Mouse (Mus musculus) adrenal gland, adult (tissue): ENCODE measurements around the gene Rgs14.
A peak's percentile ranks its signal among the peaks of the same experiment; 100 is the strongest.

Source experiments
- DNase-seq, 2 experiments: peaks; one replicate each; pipeline ENCODE4 v3.0.0; 2022 to 2023; ENCODE audit warnings: low spot score in 1 of 2; ENCODE audit not compliant: inconsistent age in 2 of 2

Gene Rgs14

DNA sequence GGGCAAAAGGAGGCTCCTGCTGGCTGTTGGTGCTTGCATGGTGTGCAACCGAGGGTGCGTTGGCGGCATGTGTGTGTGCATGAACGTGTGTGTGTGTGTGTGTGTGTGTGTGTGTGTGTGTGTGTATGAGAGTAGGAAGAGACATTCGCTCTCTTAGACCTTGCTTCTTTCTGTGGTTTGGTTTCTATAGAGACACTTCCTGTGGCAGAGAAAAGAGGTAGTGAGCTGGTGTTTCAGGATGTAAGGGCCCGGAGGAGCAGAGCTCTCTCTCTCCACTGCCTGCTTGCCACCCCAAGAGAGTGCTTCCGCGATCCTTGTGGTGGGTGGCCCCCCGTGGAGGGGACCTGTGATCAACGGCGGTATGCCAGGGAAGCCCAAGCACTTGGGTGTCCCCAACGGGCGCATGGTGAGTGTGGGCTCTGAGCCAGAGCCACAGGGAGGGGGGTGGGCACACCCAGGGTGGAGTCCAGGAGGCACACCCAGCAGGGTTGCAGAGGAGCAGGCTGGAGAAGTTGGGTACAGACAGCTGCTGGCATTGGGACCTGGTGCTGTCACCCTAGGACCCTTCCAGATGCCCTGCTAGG is at the start of gene Rgs14:
TSS of gene Rgs14 (plus strand) at position 202 of the 584 bp plus-strand sequence.
- peak in 1 of 2 experiments; percentile 39 for DNase-seq

DNA sequence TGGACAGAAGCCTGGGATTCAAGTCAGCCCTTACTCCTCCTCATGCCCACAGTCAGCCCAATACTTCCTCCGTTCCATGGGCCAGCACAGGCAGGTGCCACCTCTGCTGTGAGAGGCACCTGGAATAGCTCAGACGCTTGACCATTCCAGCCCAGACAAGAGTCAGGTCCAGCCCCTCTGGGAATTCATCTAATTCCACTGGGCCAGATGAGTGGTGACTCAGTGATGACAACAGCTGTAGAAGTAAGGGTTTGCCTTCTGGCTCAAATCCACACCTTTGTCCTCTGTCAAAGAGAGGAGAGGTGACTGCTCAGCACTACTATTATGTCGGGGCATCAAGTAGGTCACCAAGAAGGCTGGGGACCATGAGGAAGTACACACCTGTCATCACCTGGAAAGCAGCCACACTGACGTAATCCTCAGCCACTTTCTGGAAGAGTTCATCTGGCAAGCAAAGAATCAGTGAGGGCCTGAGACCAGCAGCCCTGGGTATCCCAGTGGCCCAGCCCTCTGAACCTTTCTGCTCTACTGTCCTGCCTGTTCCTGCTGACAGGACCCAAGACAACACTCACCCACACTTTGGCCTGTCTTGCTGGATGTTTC is 49.5 kb upstream of the Rgs14 start, which contains the start of gene Prelid1:
TSS of gene Prelid1 (plus strand) at position 570 of the 603 bp plus-strand sequence.
- DNase-seq, result peak in 1 of 2 experiments; percentile 62

- DNase-seq, result peak; percentile 90 to 96
Observed at GRCm38 (mm10) chr13:55321434-55322129, 48.0 kb upstream of the Rgs14 start, which contains the start of gene Rab24. Rab24 (minus strand) TSS chr13:55321946.

GRCm38 (mm10) chr13:55322130-55322825 is 47.3 kb upstream of the Rgs14 start:
- peak; percentile 40 to 80 for DNase-seq

- no peak for DNase-seq
Observed at GRCm38 (mm10) chr13:55325596-55325995, 43.9 kb upstream of the Rgs14 start.

DNA sequence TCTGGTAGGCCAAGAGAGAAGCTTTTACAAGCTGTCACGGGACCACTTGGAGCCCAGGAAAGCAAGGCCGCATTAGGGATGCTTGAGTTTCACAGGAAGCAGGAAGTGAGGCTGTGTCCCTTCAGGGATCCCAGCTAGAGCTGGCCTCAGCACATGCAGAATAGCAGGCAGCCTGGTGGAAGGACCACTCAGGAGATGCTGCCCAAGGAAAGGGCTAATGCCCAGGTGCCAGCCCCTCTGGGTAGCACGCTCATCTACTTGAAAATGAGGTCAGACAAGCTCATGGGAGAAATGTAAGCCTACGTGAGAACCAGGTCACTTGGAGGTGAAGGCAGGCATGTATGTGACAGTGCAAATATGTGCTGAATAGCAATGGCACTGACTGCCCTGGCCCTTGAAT is 42.4 kb upstream of the Rgs14 start:
- DNase-seq, result peak in 1 of 2 experiments; percentile 54

GRCm38 (mm10) chr13:55327633-55328032 is 41.9 kb upstream of the Rgs14 start:
- DNase-seq, result peak; percentile 85 to 95

DNA sequence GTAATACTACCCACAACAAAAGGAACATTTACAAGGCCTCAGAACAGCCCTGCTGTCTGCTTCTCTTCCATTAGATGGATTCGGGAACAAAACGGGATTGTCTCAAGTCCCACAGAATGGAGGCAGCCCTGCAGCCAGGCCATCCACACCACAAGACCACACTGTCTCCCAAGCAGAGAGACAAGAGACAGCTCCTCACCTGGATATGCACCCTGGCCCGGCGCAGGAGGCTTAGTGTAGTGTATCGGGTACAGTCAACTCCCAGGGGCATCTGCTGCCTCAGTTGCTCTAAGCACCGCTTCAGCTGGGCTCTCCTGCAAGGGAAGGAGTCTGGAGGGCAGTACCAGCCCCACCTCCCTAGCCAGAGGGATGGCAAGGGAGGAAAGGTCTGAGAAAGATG is 41.4 kb upstream of the Rgs14 start:
- DNase-seq, result no peak

DNA sequence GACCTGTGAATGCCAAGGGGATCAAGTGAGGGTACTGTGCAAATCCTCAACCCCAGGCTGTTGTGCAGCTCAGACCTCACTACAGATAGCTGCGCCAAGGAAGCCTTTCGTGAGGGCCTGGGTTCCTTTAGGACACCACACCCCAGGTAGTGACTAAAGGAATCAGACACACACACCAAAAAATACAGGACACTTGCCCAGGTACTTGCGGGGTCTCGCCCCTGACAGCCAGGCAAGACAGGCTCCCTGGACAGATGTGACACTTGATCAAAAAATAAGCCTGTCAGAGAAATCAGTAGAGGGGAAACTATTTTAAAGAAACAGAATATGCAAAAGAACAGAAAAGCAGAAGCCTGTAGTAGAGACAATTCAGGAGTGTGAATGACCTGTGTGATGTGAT is 40.9 kb upstream of the Rgs14 start:
- DNase-seq, result peak in 1 of 2 experiments; percentile 34

DNA sequence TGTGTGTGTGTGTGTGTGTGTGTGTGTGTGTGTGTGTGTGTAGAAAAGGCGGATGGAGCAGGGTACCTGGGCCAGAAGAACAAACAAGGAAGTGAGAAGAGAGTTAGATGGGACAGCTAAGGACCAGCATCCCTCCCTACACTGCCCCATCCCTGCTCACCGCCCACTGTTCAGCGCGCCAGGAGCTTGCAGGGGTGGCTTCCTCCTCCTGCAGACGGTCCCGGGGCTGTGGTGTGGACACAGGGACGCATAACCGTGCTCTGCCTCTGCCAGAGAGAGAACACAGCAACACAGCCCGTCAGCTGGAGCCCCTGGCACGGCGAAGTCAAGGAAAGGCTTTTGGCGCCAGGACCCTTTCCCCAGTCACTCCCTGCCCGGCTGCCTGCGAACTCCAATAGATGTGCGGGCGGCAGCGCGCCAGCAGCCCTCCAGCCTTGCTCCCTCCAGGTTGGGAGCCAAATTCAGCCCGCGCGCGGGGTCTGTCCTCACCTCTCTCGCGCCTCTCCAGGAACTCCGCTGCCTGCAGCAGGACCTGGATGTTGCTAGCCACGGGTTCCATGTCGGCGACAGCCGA is 40.3 kb upstream of the Rgs14 start:
- DNase-seq, result peak; percentile 53 to 57

DNA sequence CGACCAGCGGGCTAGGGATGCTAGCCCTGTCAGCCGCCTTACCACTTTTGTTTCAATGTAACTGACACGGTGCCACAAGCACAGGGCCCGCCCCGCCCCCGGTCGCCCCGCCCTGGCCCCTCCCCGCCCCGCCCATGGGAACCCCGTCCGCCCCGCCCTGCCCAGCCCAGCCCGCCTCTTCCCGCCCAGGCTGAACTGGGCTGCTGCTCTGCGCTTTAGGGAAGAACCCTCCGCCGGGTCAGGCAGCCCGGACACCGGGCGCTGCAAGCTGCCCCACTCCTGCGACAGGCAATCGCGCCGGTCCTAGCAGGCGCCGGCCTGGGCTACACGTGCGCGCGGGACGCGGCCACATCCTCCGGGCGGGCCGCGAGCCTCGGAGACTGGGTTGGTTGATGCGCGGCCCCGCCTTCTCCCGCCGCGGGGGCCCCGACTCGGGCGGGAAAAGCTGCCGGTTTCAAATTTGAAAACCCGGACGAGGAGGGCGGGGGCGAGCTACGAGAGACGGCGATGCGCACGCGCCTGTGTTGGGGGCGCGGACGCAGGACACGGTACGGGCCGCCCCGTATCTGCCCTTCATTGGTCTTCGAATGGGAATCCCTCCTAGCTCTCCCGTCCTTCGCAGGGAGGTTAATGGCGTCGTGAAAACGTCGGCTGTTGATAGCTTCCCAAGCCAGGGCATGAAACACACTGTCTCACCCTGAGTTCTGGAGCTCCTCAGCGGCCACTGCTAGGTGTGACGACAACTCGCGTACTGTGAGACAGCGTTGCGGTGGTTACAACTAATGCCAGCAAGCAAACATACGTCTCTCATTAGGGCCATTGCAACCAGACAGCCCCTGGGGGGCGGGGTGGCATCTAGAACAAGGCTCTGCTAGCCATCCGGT is 39.6 kb upstream of the Rgs14 start, which contains the start of gene Mxd3:
TSS of gene Mxd3 (minus strand) at position 141 of the 884 bp plus-strand sequence.
- DNase-seq, result peak; percentile 86 to 96

GRCm38 (mm10) chr13:55330567-55331400 is 38.7 kb upstream of the Rgs14 start:
- no peak for DNase-seq

DNA sequence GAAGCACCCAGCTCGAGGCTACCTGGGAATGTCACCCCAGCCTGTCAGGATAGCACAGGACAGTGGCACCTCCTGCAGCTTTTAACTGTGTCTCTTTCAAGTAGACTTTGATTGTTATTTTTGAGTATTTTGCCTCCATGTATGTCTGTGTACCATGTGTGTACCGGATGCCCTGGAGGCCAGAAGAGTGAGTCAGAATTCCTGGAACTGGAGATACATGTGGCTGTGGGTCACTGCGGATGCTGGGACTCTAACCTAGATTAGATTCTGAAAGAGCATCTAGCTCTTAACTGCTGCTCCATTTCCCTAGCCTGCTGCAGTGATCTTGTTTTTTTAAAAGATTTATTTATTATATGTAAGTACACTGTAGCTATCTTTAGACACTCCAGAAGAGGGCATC is 37.2 kb upstream of the Rgs14 start:
- DNase-seq, result no peak

DNA sequence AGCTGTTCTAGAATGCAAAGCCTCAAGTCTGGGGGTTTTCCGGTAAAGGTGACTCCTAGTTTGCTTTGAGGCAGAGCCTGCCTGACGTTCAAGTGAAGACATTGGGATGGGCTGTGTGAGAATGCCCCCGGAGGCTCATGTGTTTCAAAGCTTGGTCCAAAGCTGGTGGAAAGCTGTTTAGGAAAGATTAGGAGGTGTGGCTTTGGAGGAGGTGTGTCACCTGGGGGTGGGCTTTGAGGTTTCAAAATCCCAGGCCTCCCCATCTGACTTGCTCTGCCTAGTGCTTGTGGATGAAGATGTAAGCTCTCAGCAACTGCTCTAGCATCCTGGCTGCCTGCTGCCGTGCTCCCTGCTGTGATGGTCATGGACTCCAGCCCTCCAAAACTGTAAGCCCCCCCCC is 33.8 kb upstream of the Rgs14 start:
- no peak for DNase-seq

- no peak for DNase-seq
Observed at GRCm38 (mm10) chr13:55337341-55337975, 32.1 kb upstream of the Rgs14 start.

DNA sequence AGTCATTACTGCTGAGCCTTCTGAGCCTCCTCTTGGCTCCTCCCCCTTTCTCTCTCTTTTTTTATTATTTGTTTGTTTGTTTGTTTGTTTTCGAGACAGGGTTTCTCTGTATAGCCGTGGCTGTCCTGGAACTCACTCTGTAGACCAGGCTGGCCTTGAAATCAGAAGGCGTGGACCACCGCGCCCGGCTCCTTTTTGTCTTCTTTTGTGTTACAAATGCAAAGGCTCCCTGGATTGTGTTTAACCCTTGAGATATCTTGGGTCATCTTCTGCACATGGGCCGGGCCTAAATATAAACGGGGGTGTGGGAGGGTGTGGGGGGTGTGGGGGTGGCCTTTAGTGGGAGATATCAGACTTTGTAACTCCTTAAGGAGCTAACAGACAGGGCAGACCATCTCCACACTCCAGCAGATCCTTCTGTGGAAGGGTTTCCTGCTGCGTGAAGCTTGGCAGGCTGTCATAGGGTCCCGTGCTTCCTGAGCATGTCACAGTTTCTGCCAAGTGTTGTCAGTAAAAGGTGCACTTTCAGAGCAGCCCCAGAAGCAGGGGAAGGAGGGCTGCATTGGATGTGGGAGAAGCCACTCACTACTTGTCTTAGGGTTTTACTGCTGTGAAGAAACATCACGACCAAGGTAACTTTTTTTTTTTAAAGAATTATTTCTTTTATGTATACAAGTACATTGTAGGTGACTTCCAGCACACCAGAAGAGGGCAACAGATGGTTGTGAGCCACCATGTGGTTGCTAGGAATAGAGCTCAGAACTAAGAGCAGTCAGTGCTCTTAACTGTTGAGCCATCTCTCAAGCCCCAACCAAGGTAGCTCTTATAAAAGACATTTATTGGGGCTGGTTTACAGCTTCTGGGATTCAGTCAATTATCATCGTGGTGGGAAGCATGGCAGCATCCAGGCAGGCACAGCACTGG is 31.1 kb upstream of the Rgs14 start:
- DNase-seq, result no peak

DNA sequence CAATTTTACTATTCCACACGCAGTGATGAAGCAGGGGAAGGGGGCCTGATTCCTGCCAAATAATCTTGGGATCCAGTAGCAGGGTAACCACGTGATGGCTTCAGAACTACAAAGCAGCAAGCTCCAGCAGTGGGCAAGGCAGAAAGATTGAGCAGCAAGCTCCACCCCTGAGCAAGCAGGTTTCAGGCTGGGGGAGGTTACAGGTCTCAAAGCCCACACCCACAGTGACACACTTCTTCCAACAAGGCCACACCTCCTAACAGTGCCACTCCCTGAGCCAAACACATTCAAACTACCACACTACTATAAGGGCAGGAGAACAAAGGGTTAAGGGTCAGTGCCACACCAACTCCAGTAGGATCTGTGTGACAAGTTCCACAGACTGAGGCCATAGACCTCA is 30.3 kb upstream of the Rgs14 start:
- DNase-seq, result no peak

DNA sequence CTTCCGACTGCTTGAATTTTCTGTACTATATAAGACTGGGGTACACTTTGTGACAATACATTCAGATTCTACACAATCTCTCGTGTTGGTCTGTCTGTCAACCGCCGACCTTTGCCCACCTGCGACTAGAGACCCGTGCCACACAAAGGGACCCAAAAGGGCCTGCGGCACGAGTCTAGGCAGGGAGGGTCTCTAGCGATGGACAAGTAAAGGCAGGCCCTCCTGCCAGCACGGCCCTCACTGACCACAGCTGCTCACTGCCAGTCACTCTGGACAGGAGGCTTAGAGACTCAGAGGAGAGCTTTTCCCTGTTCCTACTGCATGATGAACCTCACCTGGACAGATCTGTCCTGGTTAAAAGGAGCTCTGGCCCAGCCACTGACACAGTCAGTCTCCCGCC is 27.1 kb upstream of the Rgs14 start:
- DNase-seq, result no peak
